26 mouse cellular contexts compared by ENCODE assay signal in the genomic region with DNA sequence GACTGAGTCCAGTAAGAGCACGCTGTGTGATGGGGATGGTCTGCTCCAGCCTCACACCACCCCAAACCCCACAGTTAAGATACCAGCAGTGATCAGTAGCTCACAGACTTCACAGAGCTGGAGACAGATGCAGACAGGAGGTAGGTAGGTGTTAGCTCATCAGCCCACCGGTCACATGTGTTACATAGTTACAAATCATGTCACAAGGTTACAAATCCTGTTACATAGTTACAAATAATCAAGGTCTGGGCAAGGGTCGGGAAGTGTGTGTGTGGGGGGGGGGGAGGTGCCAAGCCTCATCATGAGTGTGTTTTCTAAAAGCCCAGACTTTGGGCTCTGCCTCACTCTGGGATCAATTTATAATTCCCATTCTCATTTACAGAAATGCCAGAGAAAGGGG.
"Had no signal": no experiment of that assay in that cellular context is flagged by ENCODE, and none has a peak within 500 bp of the region (broad histone marks: within the 10 kb centered on the region; RNA-seq: fewer than 3 reads in every experiment).

No protein-coding gene starts in this region.

- H3K27me3 ChIP-seq: heart, embryonic 12.5 days; hindbrain, embryonic 12.5 days; intestine, embryonic 15.5 days; limb, embryonic 12.5 days had no signal

- ATAC-seq: forebrain, embryonic 16.5 days; hindbrain, embryonic 16.5 days; inflammation-experienced regulatory T-cells, adult 6 months; intestine, embryonic 15.5 days; intestine, postnatal 0 days had no signal

- DNase-seq: gastrocnemius, adult 2 months; gastrocnemius, postnatal 10 days; gastrocnemius, postnatal 25 days; heart, adult 18-20 months; heart, postnatal 10 days; heart, postnatal 4 days; kidney, adult 18-20 months; kidney, adult 8-10 months; kidney, postnatal 25 days; kidney, postnatal 4 days; liver had no signal

- H3K27ac ChIP-seq: gastrocnemius, adult 2 months; heart, embryonic 10.5 days; hindbrain, embryonic 10.5 days; hindbrain, embryonic 12.5 days; hindbrain, embryonic 14.5 days; intestine, embryonic 15.5 days; left cerebral cortex, adult 2 months; limb, embryonic 10.5 days; limb, embryonic 12.5 days; liver, embryonic 14.5 days had no signal

- H3K4me2 ChIP-seq: heart, embryonic 12.5 days; hindbrain, embryonic 12.5 days; hindbrain, embryonic 14.5 days; intestine, embryonic 15.5 days; limb, embryonic 12.5 days; liver, embryonic 11.5 days had no signal

- H3K36me3 ChIP-seq: heart, embryonic 10.5 days; heart, embryonic 12.5 days; hindbrain, embryonic 10.5 days; hindbrain, embryonic 12.5 days; intestine, embryonic 15.5 days; limb, embryonic 10.5 days; limb, embryonic 12.5 days had no signal

- H3K4me1 ChIP-seq: heart, embryonic 10.5 days; heart, embryonic 12.5 days; hindbrain, embryonic 10.5 days; hindbrain, embryonic 12.5 days; intestine, embryonic 15.5 days; limb, embryonic 10.5 days; limb, embryonic 12.5 days had no signal

- H3K9ac ChIP-seq: heart, embryonic 12.5 days; hindbrain, embryonic 12.5 days; hindbrain, embryonic 14.5 days; intestine, embryonic 15.5 days; limb, embryonic 12.5 days; liver, embryonic 14.5 days had no signal

- H3K4me3 ChIP-seq: gastrocnemius, adult 2 months; heart, embryonic 10.5 days; heart, embryonic 12.5 days; hindbrain, embryonic 10.5 days; hindbrain, embryonic 12.5 days; intestine, embryonic 15.5 days; left cerebral cortex, adult 2 months; limb, embryonic 10.5 days; limb, embryonic 12.5 days had no signal

- H3K9me3 ChIP-seq: intestine, embryonic 15.5 days; limb, embryonic 10.5 days had no signal
